Mouse (Mus musculus): ENCODE measurements around the gene Adgrb3. TPM values are rescaled to one million over a fixed set of nuclear protein-coding genes. Genes with fewer than 3 reads are reported as not detected.

Gene Adgrb3
- total and polyA plus RNA-seq, 2 experiments from 2014 or later, result 0.07 to 2.9 TPM

DNA sequence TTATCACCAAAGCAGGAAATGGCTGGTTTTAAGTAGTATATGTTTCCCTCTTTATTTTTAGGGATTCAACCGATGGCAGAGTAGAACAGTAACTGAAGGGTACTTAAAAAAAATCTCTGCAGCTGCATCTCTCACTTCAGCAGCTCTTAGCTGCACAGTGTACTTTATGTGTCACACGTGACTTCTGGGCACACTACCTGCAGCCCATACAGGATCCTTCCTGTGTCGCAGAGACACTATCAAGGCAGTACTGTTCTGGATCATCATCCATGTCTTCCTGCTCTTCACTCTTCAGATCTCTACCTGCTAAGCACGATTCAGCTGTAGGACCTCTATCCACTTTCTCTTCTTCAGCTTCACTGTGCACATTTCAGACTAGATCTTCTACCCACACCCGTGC is 230.6 kb downstream of the Adgrb3 start:
- DNase-seq (ENCODE audit: low spot score), result no peak
- no peak overlapping the region for H3K27ac ChIP-seq (ENCODE audit: low read depth)
- no peaks in the 10 kb centered on the region for H3K36me3 ChIP-seq (replicated peaks; ENCODE audit: control insufficient read depth, insufficient read depth, low read length)
- H3K9me3 ChIP-seq (replicated peaks; ENCODE audit: control insufficient read depth, low read length), result no peaks in the 10 kb centered on the region
- H3K4me3 ChIP-seq (ENCODE audit: low read depth, low read length), result no peak overlapping the region
- 72% methylated on average over 5 of the region's 5 CpGs for WGBS
- H3K4me1 ChIP-seq (ENCODE audit: control insufficient read depth, insufficient read depth), result no peaks in the 10 kb centered on the region
- ATAC-seq (ENCODE audit: insufficient read depth, low read depth), result no peak
- no peak overlapping the region for H3K9ac ChIP-seq (replicated peaks; ENCODE audit: low read depth, low read length)
- TF ChIP-seq EP300 (IDR thresholded peaks at IDR 0.05; ENCODE audit: low read depth) (no peak), CTCF (IDR thresholded peaks at IDR 0.05; ENCODE audit: low read depth) (no peak)
- no peak overlapping the region for H3K4me2 ChIP-seq (ENCODE audit: low read depth, low read length)
- H3K27me3 ChIP-seq (ENCODE audit: control insufficient read depth, insufficient read depth, low read length), result no peaks in the 10 kb centered on the region

- H3K27me3 ChIP-seq (ENCODE audit: control insufficient read depth, insufficient read depth, low read length), result no peaks in the 10 kb centered on the region
- H3K9ac ChIP-seq (replicated peaks; ENCODE audit: low read depth, low read length), result no peak overlapping the region
- DNase-seq (ENCODE audit: low spot score) (no peak), ATAC-seq (ENCODE audit: insufficient read depth, low read depth) (no peak)
- H3K4me2 ChIP-seq (ENCODE audit: low read depth, low read length), result no peak overlapping the region
- no peaks in the 10 kb centered on the region for H3K4me1 ChIP-seq (ENCODE audit: control insufficient read depth, insufficient read depth)
- no peaks in the 10 kb centered on the region for H3K36me3 ChIP-seq (replicated peaks; ENCODE audit: control insufficient read depth, insufficient read depth, low read length)
- WGBS, result 46% methylated on average over 2 of the region's 2 CpGs
- H3K27ac ChIP-seq (ENCODE audit: low read depth), result no peak overlapping the region
- TF ChIP-seq EP300 (IDR thresholded peaks at IDR 0.05; ENCODE audit: low read depth) (no peak), CTCF (IDR thresholded peaks at IDR 0.05; ENCODE audit: low read depth) (no peak)
- no peaks in the 10 kb centered on the region for H3K9me3 ChIP-seq (replicated peaks; ENCODE audit: control insufficient read depth, low read length)
- no peak overlapping the region for H3K4me3 ChIP-seq (ENCODE audit: low read depth, low read length)
These were observed 240.9 kb downstream of the Adgrb3 start for GRCm38 (mm10) chr1:25588568-25589118.

DNA sequence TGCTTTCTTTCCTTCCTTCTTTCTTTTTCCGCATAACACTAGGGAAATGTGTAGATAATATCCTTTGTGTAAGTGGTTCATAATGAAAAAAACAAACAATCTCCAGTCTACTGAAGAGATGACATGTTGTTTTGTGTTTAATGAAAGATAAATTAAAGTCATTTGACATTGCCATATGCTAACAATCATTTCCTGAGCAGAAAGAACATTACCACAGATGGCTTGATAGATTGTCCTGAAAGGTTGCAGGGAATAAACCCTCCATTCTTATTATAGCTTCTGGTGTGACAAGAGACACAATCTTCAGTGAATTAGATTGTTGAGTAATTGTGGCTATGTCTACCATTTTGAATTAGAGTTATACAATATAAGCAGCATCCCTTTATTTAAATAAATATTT is 247.8 kb downstream of the Adgrb3 start:
- Histone ChIP-seq H3K9ac (replicated peaks; ENCODE audit: low read depth, low read length) (no peak overlapping the region), H3K36me3 (replicated peaks; ENCODE audit: control insufficient read depth, insufficient read depth, low read length) (no peaks in the 10 kb centered on the region), H3K4me2 (ENCODE audit: low read depth, low read length) (no peak overlapping the region), H3K4me1 (ENCODE audit: control insufficient read depth, insufficient read depth) (no peaks in the 10 kb centered on the region), H3K4me3 (ENCODE audit: low read depth, low read length) (no peak overlapping the region), H3K27ac (ENCODE audit: low read depth) (no peak overlapping the region), H3K9me3 (replicated peaks; ENCODE audit: control insufficient read depth, low read length) (no peaks in the 10 kb centered on the region), H3K27me3 (ENCODE audit: control insufficient read depth, insufficient read depth, low read length) (no peaks in the 10 kb centered on the region)
- ATAC-seq (ENCODE audit: insufficient read depth, low read depth) (no peak), DNase-seq (ENCODE audit: low spot score) (no peak)
- WGBS, result 73% methylated on average over 1 of the region's 1 CpGs
- TF ChIP-seq EP300 (IDR thresholded peaks at IDR 0.05; ENCODE audit: low read depth) (no peak), CTCF (IDR thresholded peaks at IDR 0.05; ENCODE audit: low read depth) (no peak)

DNA sequence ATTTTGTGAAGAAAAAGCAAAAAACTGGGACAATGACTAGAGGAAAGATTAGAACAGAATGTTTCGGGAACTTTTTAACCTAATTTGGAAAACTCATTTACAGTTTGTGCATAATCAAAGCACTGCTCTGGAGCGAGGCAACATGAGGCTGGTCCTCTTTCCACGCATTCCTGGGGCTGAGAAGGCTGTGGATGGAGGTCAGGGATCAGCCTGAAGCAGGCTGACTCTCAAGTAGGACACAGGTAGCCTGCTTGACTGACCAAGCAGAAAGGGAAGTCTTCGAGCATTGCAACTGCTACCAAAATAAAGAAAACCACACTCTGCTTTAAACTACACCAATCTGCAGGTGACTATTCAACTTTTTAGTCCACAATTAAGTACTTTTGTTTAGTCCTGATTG is 251.7 kb downstream of the Adgrb3 start:
- no peak overlapping the region for H3K27ac ChIP-seq (ENCODE audit: low read depth)
- no peaks in the 10 kb centered on the region for H3K9me3 ChIP-seq (replicated peaks; ENCODE audit: control insufficient read depth, low read length)
- H3K4me2 ChIP-seq (ENCODE audit: low read depth, low read length), result no peak overlapping the region
- WGBS, result 65% methylated on average over 4 of the region's 4 CpGs
- H3K27me3 ChIP-seq (ENCODE audit: control insufficient read depth, insufficient read depth, low read length), result no peaks in the 10 kb centered on the region
- DNase-seq (ENCODE audit: low spot score), result no peak
- H3K4me3 ChIP-seq (ENCODE audit: low read depth, low read length), result no peak overlapping the region
- no peak overlapping the region for H3K9ac ChIP-seq (replicated peaks; ENCODE audit: low read depth, low read length)
- TF ChIP-seq CTCF (IDR thresholded peaks at IDR 0.05; ENCODE audit: low read depth) (no peak), EP300 (IDR thresholded peaks at IDR 0.05; ENCODE audit: low read depth) (no peak)
- H3K36me3 ChIP-seq (replicated peaks; ENCODE audit: control insufficient read depth, insufficient read depth, low read length), result no peaks in the 10 kb centered on the region
- H3K4me1 ChIP-seq (ENCODE audit: control insufficient read depth, insufficient read depth), result no peaks in the 10 kb centered on the region
- ATAC-seq (ENCODE audit: insufficient read depth, low read depth), result no peak

DNA sequence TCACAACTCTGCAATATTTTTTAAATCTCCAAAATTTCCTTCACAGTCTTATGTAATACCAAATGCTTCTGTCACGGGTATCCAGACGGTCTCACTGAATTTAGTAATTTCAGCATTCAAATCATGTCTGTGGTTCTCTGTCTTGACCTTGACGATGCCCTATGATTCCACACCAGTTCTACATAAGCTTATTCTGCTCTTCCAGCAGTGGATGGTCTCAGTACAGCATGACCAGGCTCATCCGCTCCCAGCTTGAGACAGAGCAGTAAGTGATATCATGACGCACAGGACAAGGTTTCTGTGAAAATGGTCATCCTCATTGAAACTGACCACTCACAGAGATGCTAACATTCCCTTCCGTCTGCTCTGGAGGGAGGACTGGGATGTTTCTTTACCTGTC is 252.9 kb downstream of the Adgrb3 start:
- H3K4me1 ChIP-seq (ENCODE audit: control insufficient read depth, insufficient read depth), result no peaks in the 10 kb centered on the region
- TF ChIP-seq CTCF (IDR thresholded peaks at IDR 0.05; ENCODE audit: low read depth) (no peak), EP300 (IDR thresholded peaks at IDR 0.05; ENCODE audit: low read depth) (no peak)
- no peak overlapping the region for H3K27ac ChIP-seq (ENCODE audit: low read depth)
- H3K4me3 ChIP-seq (ENCODE audit: low read depth, low read length), result no peak overlapping the region
- ATAC-seq (ENCODE audit: insufficient read depth, low read depth) (no peak), DNase-seq (ENCODE audit: low spot score) (no peak)
- H3K4me2 ChIP-seq (ENCODE audit: low read depth, low read length), result no peak overlapping the region
- no peaks in the 10 kb centered on the region for H3K9me3 ChIP-seq (replicated peaks; ENCODE audit: control insufficient read depth, low read length)
- no peak overlapping the region for H3K9ac ChIP-seq (replicated peaks; ENCODE audit: low read depth, low read length)
- H3K27me3 ChIP-seq (ENCODE audit: control insufficient read depth, insufficient read depth, low read length), result no peaks in the 10 kb centered on the region
- WGBS, result 77% methylated on average over 6 of the region's 6 CpGs
- no peaks in the 10 kb centered on the region for H3K36me3 ChIP-seq (replicated peaks; ENCODE audit: control insufficient read depth, insufficient read depth, low read length)

DNA sequence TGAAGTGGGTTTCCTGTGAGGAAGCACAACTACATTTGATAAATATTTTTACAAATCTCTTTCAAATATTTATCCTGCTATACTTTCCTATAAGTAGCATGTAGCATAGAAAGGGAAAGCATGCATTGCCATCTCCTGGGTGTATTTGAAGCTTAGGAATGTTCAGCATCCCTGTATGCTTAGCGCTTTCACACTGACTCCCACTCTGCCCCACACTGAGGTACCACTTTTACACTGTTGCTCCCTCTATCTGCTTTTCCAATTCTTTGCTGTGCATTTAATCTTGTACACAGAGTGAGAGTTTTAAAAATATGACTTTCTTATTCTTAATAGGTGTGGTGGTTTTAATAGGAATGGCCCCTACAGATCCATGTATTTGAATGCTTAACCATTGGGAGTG is 261.4 kb downstream of the Adgrb3 start:
- H3K27me3 ChIP-seq (ENCODE audit: control insufficient read depth, insufficient read depth, low read length), result no peaks in the 10 kb centered on the region
- no peaks in the 10 kb centered on the region for H3K9me3 ChIP-seq (replicated peaks; ENCODE audit: control insufficient read depth, low read length)
- no peak for ATAC-seq (ENCODE audit: insufficient read depth, low read depth)
- H3K4me3 ChIP-seq (ENCODE audit: low read depth, low read length), result no peak overlapping the region
- H3K4me2 ChIP-seq (ENCODE audit: low read depth, low read length), result no peak overlapping the region
- H3K36me3 ChIP-seq (replicated peaks; ENCODE audit: control insufficient read depth, insufficient read depth, low read length), result no peaks in the 10 kb centered on the region
- H3K27ac ChIP-seq (ENCODE audit: low read depth), result no peak overlapping the region
- TF ChIP-seq CTCF (IDR thresholded peaks at IDR 0.05; ENCODE audit: low read depth) (no peak), EP300 (IDR thresholded peaks at IDR 0.05; ENCODE audit: low read depth) (no peak)
- no peak for DNase-seq (ENCODE audit: low spot score)
- no peak overlapping the region for H3K9ac ChIP-seq (replicated peaks; ENCODE audit: low read depth, low read length)
- 88% methylated on average over 1 of the region's 1 CpGs for WGBS
- H3K4me1 ChIP-seq (ENCODE audit: control insufficient read depth, insufficient read depth), result no peaks in the 10 kb centered on the region

Measured in heart, postnatal 0 days (tissue).